Mouse (Mus musculus) embryonic facial prominence, embryonic 12.5 days (tissue): Measurements from ENCODE around the gene Ptpn5. TPM values are rescaled to one million over a fixed set of nuclear protein-coding genes. Genes with fewer than 3 reads are reported as not detected.

Source experiments
- ATAC-seq: fragments of 200-750 bp; cut with Nextera tagmentation; 2 replicates; pipeline ENCODE4 v1.8.0; 2017; ENCODE audit not compliant: insufficient number of reproducible peaks, insufficient read depth, low FRiP score, low TSS enrichment
- H3K27ac ChIP-seq: fragments of 300-500 bp; sonication (generic); 2 replicates; pipeline ENCODE4 v1.5.1; 2016; ENCODE audit warnings: mild to moderate bottlenecking
- H3K27me3 ChIP-seq: fragments of 300-500 bp; sonication (generic); 2 replicates; pipeline ENCODE4 v1.6.1; 2016; ENCODE audit warnings: mild to moderate bottlenecking, moderate library complexity
- H3K36me3 ChIP-seq: fragments of 300-500 bp; sonication (generic); 2 replicates; pipeline ENCODE4 v1.6.1; 2016; ENCODE audit warnings: mild to moderate bottlenecking
- H3K4me1 ChIP-seq: fragments of 300-500 bp; sonication (generic); 2 replicates; pipeline ENCODE4 v1.6.1; 2016
- H3K4me2 ChIP-seq: fragments of 300-500 bp; sonication (generic); replicated peaks from 2 replicates; pipeline ENCODE4 v1.6.1; 2016; ENCODE audit warnings: mild to moderate bottlenecking, moderate library complexity
- H3K4me3 ChIP-seq: fragments of 300-500 bp; sonication (generic); 2 replicates; pipeline ENCODE4 v1.5.1; 2016; ENCODE audit warnings: mild to moderate bottlenecking
- H3K9ac ChIP-seq: fragments of 300-500 bp; sonication (generic); 2 replicates; pipeline ENCODE4 v1.6.1; 2016; ENCODE audit warnings: mild to moderate bottlenecking, moderate library complexity
- H3K9me3 ChIP-seq: fragments of 300-500 bp; sonication (generic); 2 replicates; pipeline ENCODE4 v1.6.1; 2016; ENCODE audit warnings: mild to moderate bottlenecking, moderate library complexity
- WGBS: fragments of 180-500 bp; shearing (Covaris S2); methylation state at CpG from one replicate; pipeline ENCODE4 v1.1.7; 2016; 5-methylcytosine and 5-hydroxymethylcytosine counted together
- polyA plus RNA-seq: library from polyadenylated mRNA; unstranded; fragments of >200 nt; fragmentation: Nextera tagmentation; extraction: Ambion mirVana; gene quantifications from 2 replicates; pipeline ENCODE4 v1.2.1, GENCODE M21; 2016

The Ptpn5 gene
- polyA plus RNA-seq, 1 experiment from 2014 or later = 2.3 TPM

DNA sequence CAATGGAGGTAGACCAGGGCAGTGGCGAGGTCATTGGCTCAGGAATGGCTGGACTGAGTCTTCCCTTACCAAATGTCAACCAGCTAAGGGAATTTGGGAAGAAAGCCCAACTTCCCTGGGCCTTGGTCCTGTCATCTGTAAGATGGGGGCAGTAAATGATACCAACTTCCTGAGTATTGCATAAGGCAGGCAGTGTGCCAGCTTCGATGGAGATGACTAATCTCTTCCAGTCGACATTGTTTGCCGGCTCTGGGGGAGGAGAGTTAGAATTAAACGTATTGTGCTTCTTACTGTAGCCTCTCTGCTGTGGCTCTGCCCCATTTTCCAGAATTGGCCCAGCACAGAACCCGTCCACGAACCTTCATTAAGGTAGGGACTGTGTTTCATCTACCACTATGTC lies 23.0 kb downstream of the Ptpn5 start:
- H3K9me3 ChIP-seq = no peaks in the 10 kb centered on the region
- no peaks in the 10 kb centered on the region for H3K27me3 ChIP-seq
- ATAC-seq = no peak
- H3K27ac ChIP-seq = no peak overlapping the region
- no peak overlapping the region for H3K9ac ChIP-seq
- H3K4me1 ChIP-seq = no peaks in the 10 kb centered on the region
- H3K4me2 ChIP-seq = no peak overlapping the region
- WGBS = 83% methylated on average over 7 of the region's 7 CpGs
- H3K36me3 ChIP-seq = no peaks in the 10 kb centered on the region
- no peak overlapping the region for H3K4me3 ChIP-seq

DNA sequence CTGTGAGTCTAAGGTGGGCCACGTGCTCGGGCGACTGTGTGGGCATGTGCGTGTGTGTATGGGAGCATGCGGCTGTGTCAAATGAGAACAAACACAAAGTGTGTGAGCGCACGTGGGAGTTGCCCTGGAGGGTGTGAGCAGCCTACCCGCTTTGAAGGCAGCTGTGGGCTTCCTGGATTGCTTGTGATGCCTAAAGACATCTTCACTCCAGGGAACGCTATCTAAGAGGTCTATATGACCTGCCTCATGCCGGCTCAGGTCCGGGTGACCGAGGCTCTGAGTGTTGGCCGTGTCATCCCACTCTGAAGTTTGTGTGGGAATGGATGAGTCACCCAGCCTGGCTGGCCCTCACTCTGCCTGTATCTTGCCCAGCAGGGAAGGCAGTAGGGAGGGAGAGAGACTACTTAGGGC lies 24.7 kb downstream of the Ptpn5 start:
- H3K27ac ChIP-seq = no peak overlapping the region
- no peaks in the 10 kb centered on the region for H3K4me1 ChIP-seq
- H3K4me3 ChIP-seq = no peak overlapping the region
- WGBS = 90% methylated on average over 13 of the region's 13 CpGs
- no peak overlapping the region for H3K4me2 ChIP-seq
- no peak overlapping the region for H3K9ac ChIP-seq
- no peaks in the 10 kb centered on the region for H3K36me3 ChIP-seq
- ATAC-seq = no peak
- H3K27me3 ChIP-seq = no peaks in the 10 kb centered on the region
- no peaks in the 10 kb centered on the region for H3K9me3 ChIP-seq

GRCm38 (mm10) chr7:47106949-47107348 lies 26.5 kb downstream of the Ptpn5 start:
- ATAC-seq = no peak
- Histone ChIP-seq H3K4me2 (no peak overlapping the region), H3K27ac (no peak overlapping the region), H3K4me1 (no peaks in the 10 kb centered on the region), H3K9me3 (no peaks in the 10 kb centered on the region), H3K36me3 (no peaks in the 10 kb centered on the region), H3K9ac (no peak overlapping the region), H3K4me3 (no peak overlapping the region), H3K27me3 (no peaks in the 10 kb centered on the region)

DNA sequence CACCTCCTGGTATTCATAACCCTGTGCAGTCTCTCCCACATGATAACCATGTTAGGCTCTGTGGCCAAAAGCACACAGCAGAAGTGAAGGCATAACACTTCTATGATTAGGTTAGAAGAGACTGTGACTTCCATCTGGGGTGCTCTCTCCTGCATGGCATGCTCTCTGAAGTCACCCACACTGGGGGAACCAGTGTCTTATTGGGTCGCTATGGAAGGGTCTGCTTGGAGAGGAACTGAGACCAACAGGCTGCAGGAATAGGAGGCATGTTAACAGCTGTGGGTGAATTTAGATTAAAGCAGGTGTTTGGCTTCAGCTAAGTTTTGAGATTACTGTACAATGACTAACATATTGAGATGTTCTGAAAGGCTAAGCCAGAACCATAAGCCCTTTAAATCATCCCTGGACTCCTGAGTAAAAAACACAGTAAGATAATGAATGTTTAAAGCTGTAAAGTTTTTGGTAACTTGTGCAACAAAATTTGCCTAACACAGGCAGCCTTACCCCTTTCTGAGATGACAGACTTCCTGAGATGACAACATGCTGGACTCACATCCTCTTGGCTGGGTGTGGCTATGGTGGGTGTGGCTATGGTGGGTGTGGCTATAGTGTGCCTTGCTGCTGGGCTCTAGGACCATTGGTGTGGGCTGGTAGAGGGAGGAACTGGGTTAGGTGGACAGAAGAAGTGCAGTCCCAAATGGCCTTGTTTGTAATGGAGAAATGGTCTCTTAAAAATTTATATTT lies 29.6 kb downstream of the Ptpn5 start:
- 79% methylated on average over 1 of the region's 1 CpGs for WGBS
- ATAC-seq = no peak

DNA sequence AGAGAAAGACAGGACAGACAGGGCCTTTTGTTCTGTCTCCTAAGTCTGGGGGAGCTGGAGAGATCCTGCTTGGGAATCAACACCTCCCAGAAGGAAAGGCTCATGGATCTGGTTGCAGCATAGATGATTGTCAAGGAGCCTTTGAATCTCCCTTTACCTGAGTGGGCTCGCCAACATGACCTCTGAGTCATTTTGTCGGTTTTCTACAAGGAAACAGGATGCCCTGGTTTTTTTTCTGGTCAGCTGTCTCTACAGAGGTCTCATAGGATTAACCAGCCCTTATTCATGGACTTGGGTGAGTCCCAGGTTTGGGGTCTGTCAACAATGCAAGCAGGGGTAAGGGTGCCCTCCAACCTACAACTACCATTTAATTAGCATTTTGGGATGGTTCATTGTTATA lies 30.5 kb downstream of the Ptpn5 start:
- Histone ChIP-seq H3K4me1 (no peaks in the 10 kb centered on the region), H3K4me2 (no peak overlapping the region), H3K27me3 (no peaks in the 10 kb centered on the region), H3K9me3 (no peaks in the 10 kb centered on the region), H3K36me3 (no peaks in the 10 kb centered on the region), H3K27ac (no peak overlapping the region), H3K4me3 (no peak overlapping the region), H3K9ac (no peak overlapping the region)
- no peak for ATAC-seq
- WGBS = 51% methylated on average over 2 of the region's 2 CpGs

More for the DNA sequence above, 29.6 kb downstream of the Ptpn5 start:
- Histone ChIP-seq H3K9me3 (no peaks in the 10 kb centered on the region), H3K4me3 (no peak overlapping the region), H3K36me3 (no peaks in the 10 kb centered on the region), H3K27ac (no peak overlapping the region), H3K4me2 (no peak overlapping the region), H3K27me3 (no peaks in the 10 kb centered on the region), H3K9ac (no peak overlapping the region), H3K4me1 (no peaks in the 10 kb centered on the region)

DNA sequence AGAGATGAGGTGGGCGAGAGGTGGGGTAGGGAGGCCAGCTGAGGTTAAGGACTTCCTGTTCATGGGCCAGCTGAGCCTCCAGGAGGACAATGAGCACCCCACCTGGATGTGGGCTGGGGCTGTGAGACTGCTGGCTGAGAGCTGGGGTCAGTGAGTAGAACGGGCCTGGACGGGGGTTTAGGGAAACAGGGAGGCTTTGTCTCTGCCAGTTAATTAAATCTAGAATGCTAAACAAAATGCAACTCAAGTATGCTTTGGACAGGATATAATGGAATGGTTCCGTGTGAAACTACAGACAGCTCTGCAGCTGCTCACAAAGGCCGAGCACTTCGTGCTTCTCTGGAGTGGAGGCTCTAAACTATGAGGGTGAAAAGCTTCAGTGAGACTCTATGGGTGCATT lies 32.9 kb downstream of the Ptpn5 start:
- WGBS = 65% methylated on average over 6 of the region's 6 CpGs
- no peaks in the 10 kb centered on the region for H3K27me3 ChIP-seq
- H3K9ac ChIP-seq = no peak overlapping the region
- no peak overlapping the region for H3K27ac ChIP-seq
- H3K4me3 ChIP-seq = no peak overlapping the region
- H3K4me1 ChIP-seq = no peaks in the 10 kb centered on the region
- no peak overlapping the region for H3K4me2 ChIP-seq
- ATAC-seq = no peak
- H3K36me3 ChIP-seq = no peaks in the 10 kb centered on the region
- H3K9me3 ChIP-seq = no peaks in the 10 kb centered on the region

DNA sequence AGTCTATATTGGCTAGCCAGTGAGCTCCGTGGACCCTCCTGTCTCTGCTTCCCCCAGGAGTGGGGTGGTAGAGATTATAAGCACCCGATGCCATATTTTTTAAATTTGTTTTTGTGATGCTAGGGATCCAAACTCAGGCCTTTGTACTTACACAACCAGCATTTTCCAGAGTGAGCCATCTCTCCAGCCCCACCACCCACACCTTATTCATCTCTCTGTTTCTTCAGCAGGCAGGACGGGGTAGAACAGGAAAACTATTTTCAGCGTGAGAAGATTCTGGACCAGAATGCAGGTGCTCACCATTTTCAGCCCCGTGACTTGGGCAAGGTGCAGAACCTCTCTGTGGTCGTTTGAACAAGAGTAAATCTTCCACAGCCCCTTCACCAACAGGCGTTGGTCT lies 34.2 kb downstream of the Ptpn5 start:
- Histone ChIP-seq H3K27me3 (no peaks in the 10 kb centered on the region), H3K4me1 (no peaks in the 10 kb centered on the region), H3K9me3 (no peaks in the 10 kb centered on the region), H3K4me3 (no peak overlapping the region), H3K9ac (no peak overlapping the region), H3K36me3 (no peaks in the 10 kb centered on the region), H3K27ac (no peak overlapping the region), H3K4me2 (no peak overlapping the region)
- 80% methylated on average over 7 of the region's 7 CpGs for WGBS
- no peak for ATAC-seq

DNA sequence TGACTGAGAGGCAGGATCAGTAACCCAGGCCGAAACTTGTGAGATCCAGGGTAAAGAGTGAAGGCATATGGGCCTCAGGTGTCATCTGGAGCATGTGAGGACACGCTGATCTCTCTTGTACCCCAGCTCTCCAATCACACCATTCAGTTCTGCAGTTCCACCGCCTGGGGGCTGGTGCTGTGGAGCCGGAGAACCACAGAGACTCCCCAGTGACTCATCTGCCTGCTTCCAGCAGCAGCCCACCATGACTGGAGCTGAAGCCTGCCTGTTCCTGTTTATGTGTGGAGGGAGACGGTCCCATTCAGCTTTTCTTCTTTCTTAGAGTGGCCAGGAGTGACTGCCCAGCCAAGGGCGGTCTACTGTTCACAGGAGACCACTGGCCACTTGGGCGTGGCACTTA lies 35.4 kb downstream of the Ptpn5 start:
- Histone ChIP-seq H3K36me3 (no peaks in the 10 kb centered on the region), H3K9ac (no peak overlapping the region), H3K4me2 (no peak overlapping the region), H3K4me3 (no peak overlapping the region), H3K27me3 (no peaks in the 10 kb centered on the region), H3K4me1 (no peaks in the 10 kb centered on the region), H3K9me3 (no peaks in the 10 kb centered on the region), H3K27ac (no peak overlapping the region)
- no peak for ATAC-seq
- WGBS = 58% methylated on average over 7 of the region's 7 CpGs

GRCm38 (mm10) chr7:47094969-47095368 lies 38.5 kb downstream of the Ptpn5 start:
- H3K9me3 ChIP-seq = no peaks in the 10 kb centered on the region
- no peaks in the 10 kb centered on the region for H3K36me3 ChIP-seq
- ATAC-seq = no peak
- 72% methylated on average over 2 of the region's 2 CpGs for WGBS
- H3K4me1 ChIP-seq = no peaks in the 10 kb centered on the region
- no peak overlapping the region for H3K4me2 ChIP-seq
- H3K27me3 ChIP-seq = no peaks in the 10 kb centered on the region
- H3K9ac ChIP-seq = no peak overlapping the region
- H3K4me3 ChIP-seq = no peak overlapping the region
- H3K27ac ChIP-seq = no peak overlapping the region

DNA sequence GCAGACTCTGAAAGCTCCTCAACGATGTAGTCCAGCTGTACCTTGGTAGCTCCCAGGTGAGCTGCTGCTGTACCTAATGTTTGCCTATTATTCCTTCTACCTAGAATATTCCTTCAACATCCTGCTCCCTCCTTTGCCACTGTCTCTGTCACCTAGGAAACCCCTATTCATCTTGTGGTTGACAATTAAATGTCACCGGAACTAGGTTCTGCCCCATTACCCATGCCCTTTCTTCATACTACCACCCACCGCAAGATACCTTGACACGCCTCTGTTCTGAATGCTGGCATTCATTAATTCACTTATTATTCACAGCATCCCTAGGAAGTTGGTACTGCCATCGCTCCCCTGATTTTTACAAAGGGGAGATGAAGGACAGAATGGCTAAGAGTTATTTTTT lies 39.5 kb downstream of the Ptpn5 start:
- no peak for ATAC-seq
- Histone ChIP-seq H3K27ac (no peak overlapping the region), H3K4me1 (no peaks in the 10 kb centered on the region), H3K4me3 (no peak overlapping the region), H3K4me2 (no peak overlapping the region), H3K9ac (no peak overlapping the region), H3K9me3 (no peaks in the 10 kb centered on the region), H3K27me3 (no peaks in the 10 kb centered on the region), H3K36me3 (no peaks in the 10 kb centered on the region)
- WGBS = 83% methylated on average over 5 of the region's 5 CpGs

DNA sequence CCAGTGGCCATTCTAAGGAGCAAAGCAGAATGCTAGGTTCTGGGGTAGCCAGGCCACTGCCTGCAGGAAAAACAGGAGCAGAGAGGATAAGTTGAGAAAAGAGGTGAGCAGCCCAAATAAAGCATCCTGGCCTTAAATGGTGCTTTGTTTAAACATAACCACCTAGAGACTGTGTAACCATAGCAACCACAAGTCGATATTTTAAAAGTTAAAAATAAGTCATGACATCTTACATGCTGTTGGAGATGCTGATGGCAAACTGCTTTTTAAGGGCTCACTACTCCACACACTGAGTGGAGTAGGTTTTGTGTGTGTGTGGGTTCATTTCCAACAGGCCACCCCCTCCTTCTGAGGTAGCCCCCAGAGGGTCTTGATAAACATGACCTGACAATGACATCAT lies 48.4 kb downstream of the Ptpn5 start:
- Histone ChIP-seq H3K27me3 (no peaks in the 10 kb centered on the region), H3K9ac (no peak overlapping the region), H3K4me3 (no peak overlapping the region), H3K9me3 (no peaks in the 10 kb centered on the region), H3K4me1 (no peaks in the 10 kb centered on the region), H3K27ac (no peak overlapping the region), H3K4me2 (no peak overlapping the region), H3K36me3 (no peaks in the 10 kb centered on the region)
- 75% methylated on average over 1 of the region's 1 CpGs for WGBS
- no peak for ATAC-seq

GRCm38 (mm10) chr7:47081277-47081676 lies 52.2 kb downstream of the Ptpn5 start:
- Histone ChIP-seq H3K27ac (no peak overlapping the region), H3K36me3 (no peaks in the 10 kb centered on the region), H3K9ac (no peak overlapping the region), H3K4me3 (no peak overlapping the region), H3K9me3 (no peaks in the 10 kb centered on the region), H3K27me3 (no peaks in the 10 kb centered on the region), H3K4me1 (no peaks in the 10 kb centered on the region), H3K4me2 (no peak overlapping the region)
- no peak for ATAC-seq
- WGBS = 44% methylated on average over 6 of the region's 6 CpGs

- no peak overlapping the region for H3K4me3 ChIP-seq
- no peak overlapping the region for H3K27ac ChIP-seq
- 76% methylated on average over 3 of the region's 3 CpGs for WGBS
- H3K27me3 ChIP-seq = no peaks in the 10 kb centered on the region
- no peaks in the 10 kb centered on the region for H3K9me3 ChIP-seq
- no peak overlapping the region for H3K4me2 ChIP-seq
- no peak for ATAC-seq
- no peaks in the 10 kb centered on the region for H3K4me1 ChIP-seq
- no peak overlapping the region for H3K9ac ChIP-seq
- no peaks in the 10 kb centered on the region for H3K36me3 ChIP-seq
Measured at GRCm38 (mm10) chr7:47080868-47081267, 52.6 kb downstream of the Ptpn5 start.
